Mouse (Mus musculus): ENCODE results near the gene Ctnnb1.
A peak's percentile ranks its signal among the peaks of the same experiment; 100 is the strongest.

Ctnnb1 gene

GRCm38 (mm10) chr9:120963720-120964119 lies 34.7 kb downstream of the Ctnnb1 start:
- no peak for DNase-seq

- no peak for DNase-seq
Observed at GRCm38 (mm10) chr9:120964224-120964623, 35.2 kb downstream of the Ctnnb1 start.

GRCm38 (mm10) chr9:120965007-120965406 lies 36.0 kb downstream of the Ctnnb1 start:
- DNase-seq, result no peak

GRCm38 (mm10) chr9:120973026-120973515 lies 44.1 kb downstream of the Ctnnb1 start:
- no peak for DNase-seq

- no peak for DNase-seq
Observed at GRCm38 (mm10) chr9:120974209-120974608, 45.2 kb downstream of the Ctnnb1 start.

GRCm38 (mm10) chr9:120976158-120976557 lies 47.1 kb downstream of the Ctnnb1 start:
- DNase-seq, result peak; percentile 47

- no peak for DNase-seq
Observed at GRCm38 (mm10) chr9:120976856-120977255, 47.8 kb downstream of the Ctnnb1 start.

- DNase-seq, result no peak
Observed at GRCm38 (mm10) chr9:120981777-120982176, 52.8 kb downstream of the Ctnnb1 start.

- no peak for DNase-seq
Observed at GRCm38 (mm10) chr9:120983849-120984248, 54.8 kb downstream of the Ctnnb1 start.

- no peak for DNase-seq
Observed at GRCm38 (mm10) chr9:120984509-120984908, 55.5 kb downstream of the Ctnnb1 start.

GRCm38 (mm10) chr9:120985009-120985408 lies 56.0 kb downstream of the Ctnnb1 start:
- DNase-seq, result no peak

- no peak for DNase-seq
Observed at GRCm38 (mm10) chr9:120985524-120985923, 56.5 kb downstream of the Ctnnb1 start.

- no peak for DNase-seq
Observed at GRCm38 (mm10) chr9:120986255-120986654, 57.2 kb downstream of the Ctnnb1 start.

GRCm38 (mm10) chr9:120986994-120987393 lies 58.0 kb downstream of the Ctnnb1 start:
- DNase-seq, result no peak

GRCm38 (mm10) chr9:120988088-120988487 lies 59.1 kb downstream of the Ctnnb1 start:
- DNase-seq, result no peak

- peak; percentile 12 for DNase-seq
Observed at GRCm38 (mm10) chr9:120989806-120990700, 61.0 kb downstream of the Ctnnb1 start.

- no peak for DNase-seq
Observed at GRCm38 (mm10) chr9:120991801-120992200, 62.8 kb downstream of the Ctnnb1 start.

GRCm38 (mm10) chr9:120993004-120993403 lies 64.0 kb downstream of the Ctnnb1 start:
- no peak for DNase-seq

- DNase-seq, result no peak
Observed at GRCm38 (mm10) chr9:120994223-120995155, 65.5 kb downstream of the Ctnnb1 start.

- no peak for DNase-seq
Observed at GRCm38 (mm10) chr9:120998696-120999095, 69.7 kb downstream of the Ctnnb1 start.

GRCm38 (mm10) chr9:121000641-121001320 lies 71.8 kb downstream of the Ctnnb1 start:
- DNase-seq, result peak; percentile 59

- DNase-seq, result peak; percentile 48
Observed at GRCm38 (mm10) chr9:121001681-121002540, 72.9 kb downstream of the Ctnnb1 start.

All from lung, postnatal 14 days (tissue).